Mouse (Mus musculus) stomach, postnatal 0 days (tissue): ENCODE measurements around the gene Tmem110. TPM values are rescaled to one million over a fixed set of nuclear protein-coding genes. Genes with fewer than 3 reads are reported as not detected.

Source experiments
- ATAC-seq: fragments of 200-750 bp; cut with Nextera tagmentation; 2 replicates; pipeline ENCODE4 v1.8.0; 2017; ENCODE audit not compliant: low FRiP score, low TSS enrichment
- DNase-seq: peaks from one replicate; pipeline ENCODE4 v3.0.0-alpha.2; 2016; ENCODE audit warnings: low spot score
- H3K27ac ChIP-seq: fragments of 300-500 bp; sonication (generic); replicated peaks from 2 replicates; pipeline ENCODE4 v1.5.1; 2014; ENCODE audit warnings: mild to moderate bottlenecking, control low read depth
- H3K27me3 ChIP-seq: fragments of 300-500 bp; sonication (generic); 2 replicates; pipeline ENCODE4 v1.6.1; 2014; ENCODE audit warnings: low read length; ENCODE audit not compliant: control insufficient read depth, insufficient read depth
- H3K36me3 ChIP-seq: fragments of 300-500 bp; sonication (generic); 2 replicates; pipeline ENCODE4 v1.6.1; 2014; ENCODE audit warnings: low read length, mixed read lengths; ENCODE audit not compliant: control insufficient read depth, insufficient read depth
- H3K4me1 ChIP-seq: fragments of 300-500 bp; sonication (generic); replicated peaks from 2 replicates; pipeline ENCODE4 v1.6.1; 2014; ENCODE audit warnings: antibody characterized with exemption; ENCODE audit not compliant: control insufficient read depth, insufficient read depth
- H3K4me2 ChIP-seq: fragments of 300-500 bp; sonication (generic); replicated peaks from 2 replicates; pipeline ENCODE4 v1.6.1; 2014; ENCODE audit warnings: low read depth, mild to moderate bottlenecking, control low read depth, moderate library complexity
- H3K4me3 ChIP-seq: fragments of 300-500 bp; sonication (generic); 2 replicates; pipeline ENCODE4 v1.5.1; 2014; ENCODE audit warnings: low read depth, low read length, control low read depth
- H3K9ac ChIP-seq: fragments of 300-500 bp; sonication (generic); 2 replicates; pipeline ENCODE4 v1.6.1; 2014; ENCODE audit warnings: mild to moderate bottlenecking, low read length, control low read depth, mixed read lengths
- H3K9me3 ChIP-seq: fragments of 300-500 bp; sonication (generic); 2 replicates; pipeline ENCODE4 v1.6.1; 2016; ENCODE audit warnings: low read length; ENCODE audit not compliant: control insufficient read depth
- CTCF ChIP-seq: IDR thresholded peaks from 2 replicates; pipeline ENCODE4 v1.5.1; 2016; ENCODE audit warnings: antibody characterized with exemption, low read depth, mild to moderate bottlenecking, moderate library complexity
- EP300 ChIP-seq: optimal IDR thresholded peaks from 2 replicates; pipeline ENCODE3; 2016; ENCODE audit warnings: antibody characterized with exemption
- WGBS: fragments of 180-500 bp; shearing (Covaris S2); extraction: QIAGEN DNeasy Blood & Tissue Kit; methylation state at CpG from one replicate; pipeline ENCODE4 v1.1.7; 2014; 5-methylcytosine and 5-hydroxymethylcytosine counted together
- polyA plus RNA-seq: library from polyadenylated mRNA; unstranded; fragments of >200 nt; fragmentation: Nextera tagmentation; extraction: Ambion mirVana; gene quantifications from 2 replicates; pipeline ENCODE4 v1.2.1, GENCODE M21; 2015

Tmem110 gene
- polyA plus RNA-seq, 1 experiment from 2014 or later: 24.0 TPM

DNA sequence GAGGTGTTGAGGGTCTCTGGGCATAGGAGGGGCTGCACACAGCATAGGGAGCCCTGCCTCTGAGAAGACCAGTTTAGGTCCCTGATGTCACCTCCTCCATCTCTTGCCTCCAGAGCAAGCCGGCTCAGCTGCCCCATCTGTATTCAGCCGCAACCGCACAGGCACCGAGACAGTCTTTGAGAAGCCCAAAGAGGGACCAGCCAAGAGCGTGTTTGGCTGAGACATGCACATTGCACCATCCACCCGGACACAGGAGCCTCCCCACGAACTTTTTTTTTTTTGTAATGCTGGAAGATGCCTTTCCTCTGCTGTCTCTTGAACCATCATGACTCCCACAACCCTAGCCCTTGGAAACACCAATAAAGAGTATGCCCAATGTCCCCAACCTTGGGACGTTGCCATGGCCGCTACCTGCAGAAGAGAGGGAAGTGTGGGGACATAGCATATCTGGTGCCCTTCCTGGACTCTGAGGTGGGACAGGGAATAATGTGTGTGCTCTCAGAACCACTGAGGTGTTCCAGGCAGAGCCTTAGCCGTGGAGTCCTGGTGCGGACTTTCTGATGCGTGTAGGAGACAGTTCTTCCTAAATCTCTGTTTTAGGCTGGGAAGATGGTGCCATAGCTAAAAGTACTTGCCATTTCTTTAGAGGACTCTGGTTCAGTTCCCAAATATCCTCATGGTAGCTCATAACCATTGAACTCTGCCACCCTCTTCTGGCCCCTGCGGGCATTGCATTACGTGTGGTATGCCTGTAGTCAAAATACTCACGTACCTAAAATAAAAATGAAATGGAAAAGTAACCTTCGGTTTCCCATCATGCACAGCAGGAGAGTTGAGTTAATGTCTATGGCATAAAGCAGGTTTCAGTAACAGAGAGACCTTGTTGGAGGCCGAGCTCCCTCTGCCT, 55.7 kb downstream of the Tmem110 start:
- no peak overlapping the region for H3K27ac ChIP-seq
- TF ChIP-seq EP300: no peak
- TF ChIP-seq CTCF: peak; percentile 79
- no peaks in the 10 kb centered on the region for H3K36me3 ChIP-seq
- peak; percentile 59 for DNase-seq
- H3K4me1 ChIP-seq: no peaks in the 10 kb centered on the region
- no peaks in the 10 kb centered on the region for H3K27me3 ChIP-seq
- ATAC-seq: no peak
- WGBS: 79% methylated on average over 17 of the region's 17 CpGs
- no peaks in the 10 kb centered on the region for H3K9me3 ChIP-seq
- no peak overlapping the region for H3K4me3 ChIP-seq
- no peak overlapping the region for H3K4me2 ChIP-seq
- H3K9ac ChIP-seq: no peak overlapping the region

DNA sequence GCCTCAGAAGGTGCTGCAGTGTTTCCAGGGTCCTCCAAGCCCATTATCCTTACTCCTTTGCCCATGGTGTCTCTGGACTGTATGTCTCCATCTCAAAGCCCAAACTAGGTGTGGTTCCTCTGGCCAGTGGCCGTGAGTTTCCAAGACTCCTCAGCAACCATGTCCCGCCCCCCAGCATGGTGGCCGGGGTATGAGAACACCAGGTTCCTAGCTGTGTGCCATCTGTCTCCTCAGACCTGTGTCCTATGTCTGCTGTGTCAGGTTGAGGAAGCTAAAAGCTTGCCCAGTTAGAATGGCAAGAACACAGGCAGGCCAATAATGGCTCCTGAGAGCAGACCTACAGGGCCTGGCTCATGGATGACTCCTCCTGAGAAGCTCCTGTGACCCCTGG, 56.3 kb downstream of the Tmem110 start:
- ATAC-seq: no peak
- WGBS: 91% methylated on average over 3 of the region's 3 CpGs

DNA sequence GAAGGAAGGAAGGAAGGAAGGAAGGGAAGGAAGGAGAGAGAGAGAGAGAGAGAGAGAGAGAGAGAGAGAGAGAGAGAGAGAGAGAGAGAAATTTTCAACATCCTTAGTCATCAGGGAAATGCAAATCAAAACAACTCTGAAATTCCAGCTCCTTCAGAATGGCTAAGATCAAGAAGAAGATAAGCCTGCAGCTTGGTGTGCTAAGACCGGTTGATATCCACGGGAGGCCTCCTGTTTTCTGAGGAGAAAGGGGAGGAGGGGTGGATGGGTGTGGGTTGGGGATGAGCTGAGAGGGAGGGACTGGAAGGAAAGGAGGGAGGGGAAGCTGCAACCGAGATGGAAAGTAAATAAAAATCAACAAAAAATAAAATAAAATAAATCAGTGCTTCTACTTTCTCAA, 59.9 kb downstream of the Tmem110 start:
- no peak for DNase-seq

More for the DNA sequence above, 56.3 kb downstream of the Tmem110 start:
- H3K27me3 ChIP-seq: no peaks in the 10 kb centered on the region
- no peak overlapping the region for H3K27ac ChIP-seq
- no peak for TF ChIP-seq EP300
- TF ChIP-seq CTCF: no peak
- H3K4me2 ChIP-seq: no peak overlapping the region
- no peak overlapping the region for H3K9ac ChIP-seq
- no peaks in the 10 kb centered on the region for H3K4me1 ChIP-seq
- H3K36me3 ChIP-seq: no peaks in the 10 kb centered on the region
- no peaks in the 10 kb centered on the region for H3K9me3 ChIP-seq
- no peak for DNase-seq
- H3K4me3 ChIP-seq: no peak overlapping the region

DNA sequence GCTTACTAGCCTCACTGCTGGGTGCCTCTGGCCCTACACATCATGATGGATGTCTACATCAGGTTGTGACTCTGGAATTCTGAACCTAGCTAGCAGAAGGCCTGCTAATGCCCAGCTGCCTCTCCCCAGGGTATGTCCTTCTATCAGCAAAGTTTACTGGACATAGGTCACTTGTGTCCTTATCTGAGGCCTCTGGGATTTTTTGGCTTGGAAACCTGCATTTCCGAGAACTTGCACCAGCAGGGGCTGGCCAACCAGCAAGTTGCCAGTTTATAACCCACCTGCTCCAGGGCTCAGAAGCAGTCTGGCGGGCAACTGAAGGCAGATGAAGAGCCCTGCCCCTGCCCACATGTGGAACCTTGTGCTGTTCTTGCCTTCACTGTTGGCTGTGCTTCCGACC, 60.8 kb downstream of the Tmem110 start, which contains the start of gene Itih4:
Gene Itih4 (plus strand): TSS at position 273 of the 400 bp plus-strand sequence.
- H3K9me3 ChIP-seq: no peaks in the 10 kb centered on the region
- no peak within 1 kb of the TSS for H3K4me2 ChIP-seq
- no peak within 1 kb of the TSS for H3K4me3 ChIP-seq
- peaks cover 6% of the 10 kb centered on the region for H3K4me1 ChIP-seq
- H3K9ac ChIP-seq: no peak within 1 kb of the TSS
- no peak within 1 kb of the TSS for H3K27ac ChIP-seq
- WGBS: 93% methylated on average over 3 of the region's 3 CpGs
- H3K27me3 ChIP-seq: no peaks in the 10 kb centered on the region
- no peak for TF ChIP-seq EP300
- no peak for TF ChIP-seq CTCF
- ATAC-seq: no peak
- DNase-seq: no peak
- no peaks in the 10 kb centered on the region for H3K36me3 ChIP-seq

More for the DNA sequence above, 59.9 kb downstream of the Tmem110 start:
- Histone ChIP-seq H3K9ac (no peak overlapping the region), H3K4me1 (peaks cover 6% of the 10 kb centered on the region), H3K27ac (no peak overlapping the region), H3K36me3 (no peaks in the 10 kb centered on the region), H3K9me3 (no peaks in the 10 kb centered on the region), H3K4me3 (no peak overlapping the region), H3K4me2 (no peak overlapping the region), H3K27me3 (no peaks in the 10 kb centered on the region)
- 10% methylated on average over 3 of the region's 3 CpGs for WGBS
- no peak for ATAC-seq
- TF ChIP-seq EP300: no peak
- TF ChIP-seq CTCF: no peak

DNA sequence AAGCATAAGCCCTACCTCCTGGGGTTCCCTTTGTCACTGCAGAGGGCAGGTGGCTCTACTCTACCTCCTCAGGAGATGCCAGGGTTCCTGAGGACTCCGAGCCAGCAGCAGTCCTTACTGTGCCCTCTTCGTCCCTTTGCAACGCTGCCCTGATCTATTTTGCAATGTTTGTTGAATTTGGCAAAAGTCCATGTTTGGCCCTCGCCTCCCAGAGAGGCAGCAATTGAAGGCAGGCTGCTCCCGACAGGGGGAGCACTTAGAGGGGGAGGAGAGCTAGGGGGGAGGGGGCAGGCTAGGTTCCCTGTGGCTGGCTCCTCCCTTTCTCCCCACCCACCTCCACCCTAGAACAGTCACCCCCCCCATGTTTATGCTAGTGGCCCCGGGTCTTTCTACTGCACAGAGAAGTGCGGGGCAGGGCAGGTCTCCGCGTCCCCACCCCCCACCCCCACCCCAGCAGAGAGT, 62.9 kb downstream of the Tmem110 start:
- Histone ChIP-seq H3K27ac (0 out of 2 replicates have a peak overlapping the region, but pooled peaks have one; percentile 24), H3K4me2 (peak overlapping the region; percentile 31), H3K9ac (no peak overlapping the region), H3K9me3 (no peaks in the 10 kb centered on the region), H3K27me3 (no peaks in the 10 kb centered on the region), H3K4me1 (peaks cover 6% of the 10 kb centered on the region), H3K4me3 (no peak overlapping the region), H3K36me3 (no peaks in the 10 kb centered on the region)
- ATAC-seq (peak; percentile 65), DNase-seq (peak; percentile 77)
- WGBS: 0% methylated on average over 9 of the region's 9 CpGs
- TF ChIP-seq CTCF (peak; percentile 75), EP300 (no peak)

DNA sequence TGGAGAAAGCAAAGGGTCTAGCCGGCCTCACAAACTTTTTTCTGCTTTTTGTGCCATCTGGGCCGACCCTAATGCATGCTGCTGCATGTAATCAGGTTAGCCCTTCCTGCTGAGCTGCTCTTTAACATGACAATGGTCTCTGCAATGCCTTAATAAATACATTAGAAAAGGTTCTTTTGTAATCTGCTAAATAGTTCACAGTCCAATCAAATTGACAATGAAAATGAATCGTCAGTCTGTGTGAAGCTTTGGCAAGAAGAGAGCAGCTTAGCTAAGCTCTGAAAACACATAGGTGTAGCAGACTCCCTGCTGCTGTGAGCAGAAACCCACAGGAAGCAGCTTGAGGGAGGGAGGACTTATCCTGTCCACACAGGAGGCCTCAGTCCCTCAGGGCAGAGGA, 74.6 kb downstream of the Tmem110 start:
- Histone ChIP-seq H3K36me3 (no peaks in the 10 kb centered on the region), H3K4me1 (no peaks in the 10 kb centered on the region), H3K9ac (no peak overlapping the region), H3K27me3 (no peaks in the 10 kb centered on the region), H3K4me3 (no peak overlapping the region), H3K27ac (no peak overlapping the region), H3K9me3 (no peaks in the 10 kb centered on the region), H3K4me2 (no peak overlapping the region)
- no peak for TF ChIP-seq EP300
- no peak for DNase-seq
- 61% methylated on average over 3 of the region's 3 CpGs for WGBS
- ATAC-seq: no peak
